Mouse (Mus musculus) cortical plate, adult 2 months (tissue): ENCODE measurements around the gene Spsb2. TPM values are rescaled to one million over a fixed set of nuclear protein-coding genes. Genes with fewer than 3 reads are reported as not detected.
"Not testable (repeated sequence)": the region's sequence is repeated elsewhere in the genome, so short reads cannot be mapped to it uniquely, and the experiment has no call there.

Source experiments
- H3K27ac ChIP-seq: fragments of 200-500 bp; 2 replicates; pipeline ENCODE4 v1.5.1; 2012; ENCODE audit warnings: low read length, control low read depth, inconsistent platforms; ENCODE audit not compliant: insufficient read depth
- H3K4me1 ChIP-seq: fragments of 200-500 bp; 2 replicates; pipeline ENCODE4 v1.6.1; 2011; ENCODE audit warnings: low read length; ENCODE audit not compliant: control insufficient read depth, insufficient read depth
- H3K4me3 ChIP-seq: fragments of 200-500 bp; 2 replicates; pipeline ENCODE4 v1.5.1; 2011; ENCODE audit warnings: mild to moderate bottlenecking, low read length, control low read depth; ENCODE audit not compliant: insufficient read depth
- CTCF ChIP-seq: fragments of 200-500 bp; IDR thresholded peaks from 2 replicates; pipeline ENCODE4 v1.5.1; 2011; ENCODE audit warnings: mild to moderate bottlenecking, control low read depth, low read length; ENCODE audit not compliant: insufficient read depth; ENCODE audit errors: extremely low read depth
- POLR2A ChIP-seq: fragments of 200-500 bp; IDR thresholded peaks from 2 replicates; pipeline ENCODE4 v1.6.1; 2011; ENCODE audit warnings: mild to moderate bottlenecking, low read length, control low read depth; ENCODE audit not compliant: insufficient read depth; ENCODE audit errors: extremely low read depth
- polyA plus RNA-seq: library from polyadenylated mRNA; depleted of rRNA; stranded (reverse); fragments of >200 nt; gene quantifications from 2 replicates; pipeline ENCODE4 v1.2.3, GENCODE M21; 2012

Spsb2 gene
- polyA plus RNA-seq, 1 experiment = 4.8 TPM

DNA sequence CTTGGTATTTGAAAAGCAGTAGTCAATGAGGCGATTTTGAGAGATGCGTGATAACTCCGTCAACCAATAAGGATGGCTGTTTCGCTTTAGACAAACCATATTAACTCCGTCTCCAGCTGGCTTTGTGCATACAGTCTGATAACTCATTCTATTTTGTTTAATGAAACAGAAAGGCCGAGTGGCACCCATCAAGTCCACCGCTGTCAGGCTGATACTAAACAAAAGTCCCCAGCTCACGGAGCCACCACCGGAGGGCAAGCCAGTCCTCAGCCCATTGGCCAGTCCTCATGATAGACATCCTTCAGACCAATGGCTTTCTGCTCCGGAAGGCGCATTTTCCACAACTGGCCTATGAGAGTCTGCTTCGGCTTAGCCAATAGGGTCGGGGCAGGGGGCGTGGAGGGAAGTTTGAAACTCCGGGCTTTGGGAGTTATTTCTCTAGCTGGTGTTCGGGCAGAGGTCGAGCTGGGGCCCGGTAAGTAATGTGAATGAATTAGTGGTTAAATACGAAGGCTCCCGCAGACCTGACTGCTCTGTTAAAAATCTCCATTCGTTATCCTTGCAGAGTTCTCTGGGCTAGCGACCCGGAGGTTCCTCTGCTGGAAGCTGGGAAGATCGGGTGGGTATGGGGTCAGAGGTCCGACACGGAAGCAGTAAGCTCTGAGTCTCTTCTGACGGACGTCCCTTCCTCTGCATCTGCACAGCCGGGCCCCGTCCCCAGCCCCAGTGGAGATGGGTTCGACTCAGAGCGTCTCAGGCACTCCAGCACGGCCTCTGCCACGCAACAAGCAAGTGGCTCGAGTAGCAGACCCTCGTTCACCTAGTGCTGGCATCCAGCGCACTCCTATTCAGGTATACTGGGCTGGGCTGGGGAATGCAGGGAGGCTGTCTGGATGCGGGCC is 21.6 kb downstream of the Spsb2 start:
- no peaks in the 10 kb centered on the region for H3K4me1 ChIP-seq
- TF ChIP-seq POLR2A = peak; percentile 80; the same call in 1 of the 2 replicates
- TF ChIP-seq CTCF = no peak
- peak overlapping the region; percentile 24 for H3K27ac ChIP-seq
- H3K4me3 ChIP-seq = peak overlapping the region; percentile 53

DNA sequence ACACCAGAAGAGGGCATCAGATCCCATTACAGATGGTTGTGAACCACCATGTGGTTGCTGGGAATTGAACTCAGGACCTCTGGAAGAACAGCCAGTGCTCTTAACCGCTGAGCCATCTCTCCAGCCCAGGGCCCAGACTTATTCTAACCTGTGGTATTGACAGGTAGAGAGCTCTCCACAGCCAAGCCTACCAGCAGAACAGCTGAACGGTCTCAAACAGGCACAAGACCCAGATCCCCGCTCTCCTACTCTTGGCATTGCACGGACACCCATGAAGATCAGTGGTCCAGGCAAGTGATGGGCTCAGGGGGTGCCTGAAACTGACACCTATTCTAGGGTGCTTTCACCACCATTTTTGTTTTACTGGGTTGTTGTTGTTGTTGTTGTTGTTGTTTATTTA is 22.7 kb downstream of the Spsb2 start:
- not testable (repeated sequence) for H3K4me1 ChIP-seq, H3K27ac ChIP-seq, H3K4me3 ChIP-seq

DNA sequence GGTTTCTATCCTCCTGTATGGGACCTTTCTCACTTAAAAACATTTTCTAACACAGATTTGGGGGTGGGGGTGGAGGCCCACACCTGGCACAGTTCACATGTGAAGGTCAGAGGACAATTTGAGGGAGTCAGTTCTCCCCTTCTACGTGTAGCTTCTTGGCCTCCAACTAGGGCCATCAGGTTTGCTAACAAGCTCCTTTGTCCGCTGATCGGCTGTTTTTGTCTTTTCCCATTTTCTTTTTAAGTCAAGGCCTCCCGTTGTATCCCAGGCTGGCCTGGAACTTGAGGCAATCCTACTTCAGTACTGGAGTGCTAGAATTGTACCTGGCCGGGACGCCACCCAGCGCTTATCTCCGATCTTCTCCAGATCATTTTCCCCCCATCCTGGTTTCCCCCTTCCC is 23.2 kb downstream of the Spsb2 start:
- Histone ChIP-seq H3K4me1 (no peaks in the 10 kb centered on the region), H3K27ac (no peak overlapping the region), H3K4me3 (no peak overlapping the region)
- TF ChIP-seq CTCF (no peak), POLR2A (no peak)

DNA sequence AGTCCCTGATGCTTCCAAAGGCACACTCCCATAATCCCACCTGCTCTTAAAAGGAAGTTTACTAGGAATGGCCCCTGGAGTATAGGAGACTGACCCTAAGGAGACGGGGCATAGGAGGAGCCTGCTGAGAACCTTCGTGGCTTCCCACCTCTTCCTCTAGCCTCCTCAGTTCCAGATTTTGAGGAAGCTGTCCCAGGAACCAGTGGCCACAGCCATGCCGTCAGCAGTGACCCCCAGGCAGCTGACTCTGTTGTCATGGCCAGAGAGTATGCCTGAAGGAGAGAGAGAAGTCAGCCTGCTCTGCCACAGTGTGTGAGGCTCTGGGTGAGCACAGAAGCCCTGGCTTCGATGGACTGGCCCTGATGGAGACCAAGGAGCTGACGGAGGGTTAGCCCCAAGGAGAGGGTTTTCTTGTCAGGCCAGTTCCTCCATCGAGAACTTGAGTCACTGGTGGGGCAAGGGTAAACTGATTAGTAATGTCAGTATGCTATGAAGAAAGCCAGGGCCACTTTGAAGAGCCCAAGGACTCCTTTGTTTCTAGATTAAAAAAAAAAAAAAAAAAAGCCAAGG is 26.1 kb downstream of the Spsb2 start:
- no peak overlapping the region for H3K27ac ChIP-seq
- H3K4me1 ChIP-seq = no peaks in the 10 kb centered on the region
- H3K4me3 ChIP-seq = no peak overlapping the region
- TF ChIP-seq CTCF (no peak), POLR2A (no peak)

DNA sequence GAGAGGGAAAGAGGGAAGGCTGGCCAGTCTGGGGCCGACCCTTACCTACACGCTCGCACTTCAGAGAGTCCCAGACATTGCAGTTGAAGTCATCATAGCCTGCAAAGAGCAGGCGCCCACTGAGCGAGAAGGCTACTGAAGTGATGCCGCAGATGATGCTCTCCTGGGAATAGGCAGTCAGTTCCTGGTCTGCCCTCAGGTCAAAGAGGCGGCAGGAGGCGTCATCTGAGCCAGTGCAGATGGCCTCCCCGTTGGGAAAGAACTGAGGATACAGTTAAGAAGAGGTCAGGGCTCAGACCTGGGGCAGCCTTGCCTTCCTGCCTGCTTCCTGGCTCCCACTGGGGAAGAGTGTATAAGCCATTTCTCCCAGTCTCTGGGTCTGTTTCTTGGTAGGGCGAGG is 27.1 kb downstream of the Spsb2 start:
- no peak for TF ChIP-seq CTCF
- TF ChIP-seq POLR2A = no peak
- no peak overlapping the region for H3K27ac ChIP-seq
- H3K4me1 ChIP-seq = no peaks in the 10 kb centered on the region
- H3K4me3 ChIP-seq = no peak overlapping the region

DNA sequence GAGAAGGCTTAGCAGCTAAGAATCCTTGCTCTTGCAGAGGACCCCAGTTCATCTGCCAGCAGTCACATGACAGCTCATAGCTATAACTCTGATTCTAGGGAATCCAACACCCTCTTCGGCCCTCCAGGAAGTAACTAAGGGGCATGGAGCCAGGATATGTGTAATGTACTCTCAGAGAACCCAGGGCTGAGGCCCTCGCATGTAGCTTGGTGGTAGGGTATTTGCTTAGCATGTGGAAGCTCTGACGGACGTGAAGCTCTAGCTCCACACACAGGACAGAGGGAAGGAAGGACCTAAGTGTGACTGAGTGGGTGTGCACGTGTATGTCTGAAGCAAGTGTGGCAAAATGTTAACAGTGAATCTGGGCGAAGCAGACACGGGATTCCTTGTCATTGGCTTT is 27.9 kb downstream of the Spsb2 start:
- Histone ChIP-seq H3K27ac (no peak overlapping the region), H3K4me3 (no peak overlapping the region), H3K4me1 (no peaks in the 10 kb centered on the region)
- TF ChIP-seq POLR2A (no peak), CTCF (no peak)

DNA sequence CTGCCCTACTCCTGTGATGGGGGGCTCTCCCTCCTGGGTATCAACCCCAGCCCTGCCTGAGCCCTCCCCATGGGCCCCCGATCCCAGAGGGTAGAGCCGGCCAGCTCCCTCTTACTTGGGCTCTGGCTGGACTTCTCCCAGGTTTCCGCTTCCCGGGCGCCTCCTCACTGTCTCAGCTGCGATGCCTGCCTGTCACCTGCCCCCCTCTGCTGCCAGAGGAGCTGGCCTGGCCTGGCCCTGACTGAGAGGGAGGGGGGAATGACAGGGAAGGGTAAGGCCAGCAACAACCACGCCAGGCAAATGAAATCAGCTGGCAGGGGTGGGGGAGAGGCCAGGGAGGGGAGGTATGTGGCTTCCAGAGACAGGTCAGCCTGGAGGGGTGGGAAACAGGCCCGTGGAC is 31.3 kb downstream of the Spsb2 start:
- H3K27ac ChIP-seq = no peak overlapping the region
- H3K4me1 ChIP-seq = no peaks in the 10 kb centered on the region
- TF ChIP-seq POLR2A (no peak), CTCF (no peak)
- no peak overlapping the region for H3K4me3 ChIP-seq

DNA sequence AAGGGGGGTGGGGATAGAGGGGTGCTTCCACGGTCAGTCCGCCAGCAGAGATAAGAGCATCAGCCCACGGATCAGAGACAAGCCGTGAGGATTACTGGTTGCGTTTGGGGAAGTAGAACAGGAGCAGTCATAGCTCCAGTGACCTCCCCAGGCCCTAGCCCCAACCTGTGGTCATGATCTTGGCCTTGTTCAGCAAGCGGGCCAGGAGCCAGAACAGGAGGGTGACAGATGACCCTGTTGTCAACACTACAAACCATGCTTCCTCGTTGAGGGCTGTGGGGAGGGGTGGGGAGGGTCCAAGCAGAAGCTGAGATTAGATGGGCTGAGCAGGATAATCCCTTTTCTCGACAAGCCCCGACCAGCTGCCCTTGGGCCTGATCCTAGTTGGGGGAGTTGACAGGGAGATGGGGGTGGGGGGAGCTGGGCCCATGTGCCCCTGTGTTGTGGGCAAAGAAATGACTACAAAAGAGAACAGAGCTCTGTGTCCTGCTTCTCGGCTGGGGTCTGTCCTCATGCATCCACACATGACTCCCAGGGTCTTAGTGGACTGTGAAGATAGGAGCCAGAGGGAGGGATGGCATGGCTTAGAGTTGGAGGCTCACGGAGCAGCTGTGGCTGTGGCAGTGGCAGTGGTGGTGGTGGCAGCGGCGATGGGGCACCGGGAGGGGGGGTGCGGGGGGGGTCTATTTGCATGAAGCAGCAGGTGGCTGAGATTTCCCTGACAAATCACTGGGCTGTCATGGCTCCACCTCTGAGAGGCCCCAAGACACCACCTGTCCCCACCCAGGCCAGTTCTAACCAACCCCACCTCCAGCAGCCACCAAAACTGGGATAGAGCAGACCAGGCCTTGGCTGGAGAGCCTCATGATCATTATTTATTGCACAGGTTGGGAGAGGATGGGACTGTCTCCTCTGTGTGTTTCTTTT is 32.0 kb downstream of the Spsb2 start, which contains the start of gene Gnb3:
TSS of gene Gnb3 (minus strand) at position 35 of the 927 bp plus-strand sequence.
- Histone ChIP-seq H3K4me1 (no peaks in the 10 kb centered on the region), H3K4me3 (no peak within 1 kb of the TSS), H3K27ac (no peak within 1 kb of the TSS)
- TF ChIP-seq CTCF (no peak), POLR2A (no peak)

DNA sequence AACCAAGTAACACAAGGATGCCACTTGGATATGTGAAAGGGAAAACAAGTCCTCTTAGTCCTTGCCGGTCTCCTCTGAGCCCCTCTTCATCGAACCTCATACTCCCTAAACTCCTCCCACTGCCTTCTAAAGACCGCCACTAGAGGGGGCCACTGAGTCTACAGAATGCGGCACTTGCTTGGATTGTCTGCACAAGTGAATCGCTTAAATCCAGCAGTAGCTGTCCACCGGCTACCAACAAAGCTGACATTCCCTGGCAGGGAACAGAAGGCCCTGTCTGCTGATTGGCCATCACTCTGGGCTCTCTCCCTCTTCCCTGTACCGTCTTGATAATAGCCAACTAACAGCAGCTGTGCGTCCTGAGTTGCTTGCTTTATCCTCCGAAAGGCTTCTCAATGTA is 38.8 kb downstream of the Spsb2 start:
- H3K4me1 ChIP-seq = no peaks in the 10 kb centered on the region
- no peak overlapping the region for H3K27ac ChIP-seq
- no peak overlapping the region for H3K4me3 ChIP-seq
- TF ChIP-seq CTCF (peak; percentile 94), POLR2A (no peak)

DNA sequence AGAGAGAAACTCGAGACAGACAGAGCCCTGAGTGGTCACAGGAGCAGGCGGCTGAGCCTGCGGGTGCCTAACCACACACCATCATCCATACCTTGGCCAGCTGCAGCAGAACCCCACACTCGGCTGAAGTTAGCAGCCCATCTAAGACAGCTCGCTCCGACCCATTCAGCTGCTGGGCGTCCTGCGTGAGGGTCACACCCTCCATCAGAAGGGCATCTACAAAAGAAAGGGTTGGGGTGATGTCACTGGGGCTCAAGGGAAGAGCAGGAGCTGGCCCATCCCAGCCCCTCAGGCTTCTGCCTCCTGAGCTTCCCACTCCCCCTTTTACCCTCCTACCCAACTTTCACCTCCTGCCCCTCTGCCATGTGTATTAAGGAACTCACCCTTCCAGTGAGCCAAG is 42.1 kb downstream of the Spsb2 start:
- Histone ChIP-seq H3K4me1 (no peaks in the 10 kb centered on the region), H3K4me3 (no peak overlapping the region), H3K27ac (no peak overlapping the region)
- TF ChIP-seq POLR2A (no peak), CTCF (no peak)
